Mouse (Mus musculus): ENCODE measurements around the gene Trpm8. TPM values are rescaled to one million over a fixed set of nuclear protein-coding genes. Genes with fewer than 3 reads are reported as not detected.

The Trpm8 gene
- polyA plus RNA-seq, 1 experiment from 2014 or later: not detected

DNA sequence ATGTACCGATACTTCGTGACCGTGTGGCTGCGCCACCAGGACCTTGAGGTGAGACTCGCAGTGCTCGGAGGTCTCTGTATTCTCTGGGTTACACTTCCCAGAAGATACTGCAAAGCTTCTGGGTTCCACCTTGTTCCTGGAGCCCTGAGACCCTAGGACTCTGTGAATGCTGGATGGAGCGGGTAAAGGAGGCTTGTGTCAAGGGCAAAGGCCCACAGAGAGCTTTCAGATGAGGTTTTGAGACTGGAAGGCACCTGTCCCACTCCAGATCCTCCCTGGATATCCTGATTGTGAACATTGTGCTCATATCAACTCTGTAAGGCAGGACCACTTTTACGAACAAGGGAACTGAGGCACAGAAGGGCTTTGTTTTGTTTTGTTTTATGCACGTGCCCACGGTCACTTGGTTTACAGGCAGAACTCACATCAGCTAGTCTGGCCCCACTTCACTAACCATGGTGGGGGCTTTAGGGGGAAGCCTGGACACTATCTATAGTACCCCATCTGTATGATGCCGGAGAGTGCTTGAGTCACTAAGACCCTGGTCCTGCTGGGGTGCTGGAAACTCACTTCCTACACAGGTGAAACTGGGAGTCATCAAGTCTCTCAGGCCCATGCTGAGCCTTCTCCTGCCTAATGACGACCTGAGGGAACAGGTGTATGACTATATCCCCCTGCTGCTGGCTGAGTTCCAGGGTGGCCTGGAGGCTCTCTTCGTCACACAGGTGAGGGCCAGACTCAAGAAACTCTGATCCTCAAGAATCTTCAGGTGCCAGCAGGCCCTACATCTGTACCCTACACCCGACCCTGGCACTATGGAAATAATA lies 43.8 kb upstream of the Trpm8 start:
- no peak for DNase-seq (ENCODE audit: low spot score)
- Histone ChIP-seq H3K4me1 (replicated peaks; ENCODE audit: control insufficient read depth, insufficient read depth, low read length) (no peaks in the 10 kb centered on the region), H3K27ac (ENCODE audit: low read depth, low read length) (no peak overlapping the region), H3K27me3 (ENCODE audit: control insufficient read depth, insufficient read depth, low read length) (no peaks in the 10 kb centered on the region), H3K4me2 (ENCODE audit: low read depth, low read length, severe bottlenecking) (no peak overlapping the region), H3K9me3 (ENCODE audit: control insufficient read depth, low read length) (peaks cover 96% of the 10 kb centered on the region), H3K4me3 (ENCODE audit: low read depth, low read length) (no peak overlapping the region), H3K9ac (ENCODE audit: low read length) (no peak overlapping the region), H3K36me3 (ENCODE audit: control insufficient read depth, insufficient read depth, low read length) (no peaks in the 10 kb centered on the region)
- WGBS: 71% methylated on average over 14 of the region's 14 CpGs
- no peak for ATAC-seq (replicated peaks; ENCODE audit: low FRiP score)

DNA sequence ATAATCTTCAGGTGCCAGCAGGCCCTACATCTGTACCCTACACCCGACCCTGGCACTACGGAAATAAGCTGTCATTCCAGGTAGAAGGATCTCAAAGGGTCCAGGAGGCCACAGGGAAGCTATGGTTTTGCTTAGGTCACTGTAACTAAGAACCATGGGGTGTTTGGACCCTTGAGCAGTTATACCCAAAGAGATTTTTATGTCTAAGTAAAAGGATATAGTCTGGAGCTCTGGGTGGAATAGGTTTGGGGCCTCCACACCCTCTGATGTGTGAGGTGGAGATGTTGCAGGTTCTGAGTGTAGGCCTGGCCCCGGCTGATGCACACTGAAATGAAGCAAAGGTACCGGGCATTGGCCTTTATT lies 43.2 kb upstream of the Trpm8 start:
- DNase-seq (ENCODE audit: low spot score) (no peak), ATAC-seq (replicated peaks; ENCODE audit: low FRiP score) (no peak)
- Histone ChIP-seq H3K9ac (ENCODE audit: low read length) (no peak overlapping the region), H3K4me3 (ENCODE audit: low read depth, low read length) (no peak overlapping the region), H3K4me2 (ENCODE audit: low read depth, low read length, severe bottlenecking) (no peak overlapping the region), H3K36me3 (ENCODE audit: control insufficient read depth, insufficient read depth, low read length) (no peaks in the 10 kb centered on the region), H3K27ac (ENCODE audit: low read depth, low read length) (no peak overlapping the region), H3K27me3 (ENCODE audit: control insufficient read depth, insufficient read depth, low read length) (no peaks in the 10 kb centered on the region), H3K4me1 (replicated peaks; ENCODE audit: control insufficient read depth, insufficient read depth, low read length) (no peaks in the 10 kb centered on the region), H3K9me3 (ENCODE audit: control insufficient read depth, low read length) (peaks cover 96% of the 10 kb centered on the region)
- WGBS: 64% methylated on average over 4 of the region's 4 CpGs

DNA sequence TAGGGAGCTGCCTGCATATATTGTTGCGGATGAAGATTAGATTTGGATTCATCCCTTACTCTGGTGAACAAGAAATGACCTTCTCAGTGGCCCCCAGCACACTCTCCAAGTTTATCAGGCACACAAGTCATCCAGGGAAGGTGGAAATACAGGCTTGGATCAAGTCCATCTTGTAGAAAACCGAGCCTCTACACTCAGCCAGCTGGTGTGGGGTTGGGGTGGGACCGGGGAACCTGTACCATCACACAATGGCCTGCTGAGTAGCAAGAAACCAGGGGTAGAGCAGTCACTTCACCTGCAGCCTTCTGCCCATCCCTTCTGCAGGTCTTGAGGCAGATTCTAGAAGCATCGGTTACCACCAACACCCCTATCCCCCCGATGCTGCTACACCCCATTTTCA lies 42.8 kb upstream of the Trpm8 start:
- 47% methylated on average over 5 of the region's 5 CpGs for WGBS
- H3K27ac ChIP-seq (ENCODE audit: low read depth, low read length): no peak overlapping the region
- no peaks in the 10 kb centered on the region for H3K27me3 ChIP-seq (ENCODE audit: control insufficient read depth, insufficient read depth, low read length)
- peaks cover 96% of the 10 kb centered on the region for H3K9me3 ChIP-seq (ENCODE audit: control insufficient read depth, low read length)
- no peak for ATAC-seq (replicated peaks; ENCODE audit: low FRiP score)
- H3K4me1 ChIP-seq (replicated peaks; ENCODE audit: control insufficient read depth, insufficient read depth, low read length): no peaks in the 10 kb centered on the region
- H3K36me3 ChIP-seq (ENCODE audit: control insufficient read depth, insufficient read depth, low read length): no peaks in the 10 kb centered on the region
- H3K4me3 ChIP-seq (ENCODE audit: low read depth, low read length): no peak overlapping the region
- H3K4me2 ChIP-seq (ENCODE audit: low read depth, low read length, severe bottlenecking): no peak overlapping the region
- H3K9ac ChIP-seq (ENCODE audit: low read length): no peak overlapping the region
- DNase-seq (ENCODE audit: low spot score): no peak

DNA sequence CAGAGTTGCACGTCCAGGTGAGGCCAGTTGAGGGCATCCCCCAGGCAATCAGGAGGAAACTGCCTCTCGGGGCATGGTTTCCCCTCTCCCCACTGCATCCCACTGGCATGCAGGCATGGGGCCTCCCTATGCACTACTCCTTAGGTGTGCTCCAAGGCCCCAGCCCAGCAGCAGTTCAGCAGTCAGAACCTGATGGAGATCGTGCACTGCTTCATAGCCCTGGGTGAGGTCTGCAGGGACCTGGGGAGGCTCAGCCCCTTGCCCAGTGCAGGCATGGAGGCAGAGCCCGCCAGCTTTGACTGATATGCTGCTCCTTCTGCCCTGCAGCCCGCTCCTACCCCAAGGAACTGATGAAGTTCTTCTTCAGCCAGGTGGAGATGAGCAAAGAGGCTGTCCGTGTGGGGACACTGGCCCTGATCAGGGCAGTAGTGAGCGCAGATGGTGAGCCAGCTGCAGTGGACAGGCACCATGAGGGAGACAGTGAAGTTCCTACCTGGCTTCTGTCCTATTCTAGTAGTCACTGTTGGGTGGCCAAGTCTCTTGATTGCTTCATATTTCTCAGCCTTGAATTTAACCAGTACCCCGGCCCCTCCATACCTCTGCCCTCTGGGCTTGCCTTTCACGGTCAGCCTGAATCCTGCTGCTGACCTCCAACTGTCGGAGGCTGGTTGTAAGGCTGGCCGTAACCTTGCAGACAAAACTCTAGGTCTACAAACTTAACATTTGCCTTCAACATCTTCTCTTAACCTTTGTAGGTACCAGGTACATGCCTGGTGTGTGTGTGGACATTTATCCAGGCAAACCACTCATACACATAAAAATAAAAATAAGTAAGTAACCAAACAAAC lies 42.2 kb upstream of the Trpm8 start:
- H3K9ac ChIP-seq (ENCODE audit: low read length): no peak overlapping the region
- no peak overlapping the region for H3K4me2 ChIP-seq (ENCODE audit: low read depth, low read length, severe bottlenecking)
- no peaks in the 10 kb centered on the region for H3K36me3 ChIP-seq (ENCODE audit: control insufficient read depth, insufficient read depth, low read length)
- peaks cover 96% of the 10 kb centered on the region for H3K9me3 ChIP-seq (ENCODE audit: control insufficient read depth, low read length)
- no peak overlapping the region for H3K4me3 ChIP-seq (ENCODE audit: low read depth, low read length)
- no peak for ATAC-seq (replicated peaks; ENCODE audit: low FRiP score)
- WGBS: 67% methylated on average over 11 of the region's 11 CpGs
- H3K27ac ChIP-seq (ENCODE audit: low read depth, low read length): no peak overlapping the region
- no peaks in the 10 kb centered on the region for H3K27me3 ChIP-seq (ENCODE audit: control insufficient read depth, insufficient read depth, low read length)
- no peaks in the 10 kb centered on the region for H3K4me1 ChIP-seq (replicated peaks; ENCODE audit: control insufficient read depth, insufficient read depth, low read length)
- no peak for DNase-seq (ENCODE audit: low spot score)

DNA sequence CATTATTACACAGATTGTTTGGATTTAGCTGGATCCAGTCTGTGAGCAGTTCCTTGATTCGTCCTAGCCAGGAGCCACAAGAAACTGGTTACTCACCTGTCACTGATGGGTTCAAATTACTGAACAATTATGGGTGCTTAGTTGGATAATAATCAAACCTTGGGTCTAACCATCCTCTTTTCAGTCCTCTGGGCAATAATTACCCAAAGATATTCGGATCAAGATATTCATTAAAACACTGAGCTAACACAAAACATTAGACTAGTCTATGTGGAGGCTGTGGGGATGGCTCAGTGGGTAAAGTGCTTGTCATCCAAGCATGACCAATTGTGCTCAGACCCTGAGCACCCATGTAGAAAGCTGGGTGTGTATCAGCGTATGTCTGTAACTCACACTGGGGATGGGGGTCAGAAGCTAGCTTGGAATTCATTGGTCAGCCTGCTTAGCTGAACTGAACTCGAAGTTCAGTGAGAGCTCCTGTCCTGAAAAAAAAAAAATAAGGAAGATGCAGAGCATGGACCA lies 41.5 kb upstream of the Trpm8 start:
- DNase-seq (ENCODE audit: low spot score) (no peak), ATAC-seq (replicated peaks; ENCODE audit: low FRiP score) (no peak)
- Histone ChIP-seq H3K4me1 (replicated peaks; ENCODE audit: control insufficient read depth, insufficient read depth, low read length) (no peaks in the 10 kb centered on the region), H3K9me3 (ENCODE audit: control insufficient read depth, low read length) (peaks cover 96% of the 10 kb centered on the region), H3K4me2 (ENCODE audit: low read depth, low read length, severe bottlenecking) (no peak overlapping the region), H3K36me3 (ENCODE audit: control insufficient read depth, insufficient read depth, low read length) (no peaks in the 10 kb centered on the region), H3K9ac (ENCODE audit: low read length) (no peak overlapping the region), H3K4me3 (ENCODE audit: low read depth, low read length) (no peak overlapping the region), H3K27ac (ENCODE audit: low read depth, low read length) (no peak overlapping the region), H3K27me3 (ENCODE audit: control insufficient read depth, insufficient read depth, low read length) (no peaks in the 10 kb centered on the region)
- 69% methylated on average over 4 of the region's 4 CpGs for WGBS

DNA sequence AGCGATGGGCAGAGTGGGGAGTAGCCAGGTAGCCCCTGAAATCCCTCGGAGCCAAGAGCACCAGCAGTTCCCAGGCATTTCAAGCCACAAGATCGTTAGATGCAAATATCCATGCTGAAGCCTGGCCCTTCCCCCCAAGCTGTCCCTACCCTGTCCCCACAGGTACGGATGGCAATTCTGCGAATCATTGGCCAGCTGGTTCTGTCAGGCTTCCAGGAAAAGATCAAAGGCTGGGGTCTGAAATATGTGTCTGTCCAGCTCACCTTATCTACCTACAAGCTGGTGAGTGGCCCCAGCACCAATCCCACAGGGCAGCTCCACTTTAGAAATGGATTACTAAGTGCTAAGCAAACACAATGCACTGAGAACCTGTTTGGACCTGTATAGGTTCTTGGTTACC lies 40.1 kb upstream of the Trpm8 start:
- H3K4me2 ChIP-seq (ENCODE audit: low read depth, low read length, severe bottlenecking): no peak overlapping the region
- ATAC-seq (replicated peaks; ENCODE audit: low FRiP score): no peak
- 80% methylated on average over 5 of the region's 5 CpGs for WGBS

DNA sequence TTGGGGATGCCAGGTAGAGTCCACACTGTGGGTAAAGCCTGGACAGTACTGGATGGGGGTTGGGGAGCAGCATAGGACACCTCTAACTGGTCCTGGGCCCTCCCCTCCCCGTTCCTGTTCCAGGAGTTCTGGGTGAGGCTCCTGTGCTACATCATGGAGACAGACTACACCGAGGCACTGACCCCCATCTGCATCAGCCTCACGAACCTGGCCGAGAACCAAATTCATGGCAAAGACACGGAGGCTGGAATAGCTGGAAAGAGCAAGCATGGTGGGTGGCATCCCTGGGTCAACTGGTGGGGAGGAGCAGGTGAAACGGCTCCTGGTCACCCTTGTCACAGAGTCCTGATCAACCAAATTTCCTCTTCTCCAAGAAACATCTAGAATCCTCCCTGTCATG lies 38.7 kb upstream of the Trpm8 start:
- 76% methylated on average over 6 of the region's 6 CpGs for WGBS
- no peak overlapping the region for H3K4me3 ChIP-seq (ENCODE audit: low read depth, low read length)
- no peak overlapping the region for H3K27ac ChIP-seq (ENCODE audit: low read depth, low read length)
- H3K27me3 ChIP-seq (ENCODE audit: control insufficient read depth, insufficient read depth, low read length): no peaks in the 10 kb centered on the region
- H3K9me3 ChIP-seq (ENCODE audit: control insufficient read depth, low read length): peaks cover 92% of the 10 kb centered on the region
- no peaks in the 10 kb centered on the region for H3K36me3 ChIP-seq (ENCODE audit: control insufficient read depth, insufficient read depth, low read length)
- H3K4me1 ChIP-seq (replicated peaks; ENCODE audit: control insufficient read depth, insufficient read depth, low read length): no peaks in the 10 kb centered on the region
- H3K4me2 ChIP-seq (ENCODE audit: low read depth, low read length, severe bottlenecking): no peak overlapping the region
- DNase-seq (ENCODE audit: low spot score) (no peak), ATAC-seq (replicated peaks; ENCODE audit: low FRiP score) (no peak)
- H3K9ac ChIP-seq (ENCODE audit: low read length): no peak overlapping the region

More for the DNA sequence above, 40.1 kb upstream of the Trpm8 start:
- Histone ChIP-seq H3K27ac (ENCODE audit: low read depth, low read length) (no peak overlapping the region), H3K27me3 (ENCODE audit: control insufficient read depth, insufficient read depth, low read length) (no peaks in the 10 kb centered on the region), H3K9me3 (ENCODE audit: control insufficient read depth, low read length) (peaks cover 93% of the 10 kb centered on the region), H3K9ac (ENCODE audit: low read length) (no peak overlapping the region), H3K36me3 (ENCODE audit: control insufficient read depth, insufficient read depth, low read length) (no peaks in the 10 kb centered on the region), H3K4me1 (replicated peaks; ENCODE audit: control insufficient read depth, insufficient read depth, low read length) (no peaks in the 10 kb centered on the region), H3K4me3 (ENCODE audit: low read depth, low read length) (no peak overlapping the region)
- no peak for DNase-seq (ENCODE audit: low spot score)

DNA sequence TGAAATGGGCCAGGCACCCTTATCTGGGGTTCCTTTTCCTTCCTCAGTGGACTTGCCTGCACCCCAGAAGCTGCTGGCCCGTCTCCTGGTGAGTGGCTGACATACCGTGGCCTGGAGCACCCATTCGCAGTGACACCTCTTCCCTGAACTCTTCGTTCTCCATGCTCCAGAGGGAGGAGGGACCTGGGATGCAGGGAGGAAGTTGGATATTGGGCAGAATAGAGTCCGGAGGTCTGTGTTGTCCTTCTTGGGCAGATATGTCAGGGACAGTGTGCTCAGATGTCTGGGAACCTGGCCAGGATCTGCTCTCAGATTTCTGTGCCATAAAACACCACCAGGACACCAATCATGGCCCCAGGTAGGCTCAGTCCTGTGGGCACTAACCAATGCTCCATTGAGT lies 37.4 kb upstream of the Trpm8 start:
- H3K27ac ChIP-seq (ENCODE audit: low read depth, low read length): no peak overlapping the region
- H3K36me3 ChIP-seq (ENCODE audit: control insufficient read depth, insufficient read depth, low read length): no peaks in the 10 kb centered on the region
- no peak overlapping the region for H3K4me2 ChIP-seq (ENCODE audit: low read depth, low read length, severe bottlenecking)
- DNase-seq (ENCODE audit: low spot score) (no peak), ATAC-seq (replicated peaks; ENCODE audit: low FRiP score) (no peak)
- no peak overlapping the region for H3K9ac ChIP-seq (ENCODE audit: low read length)
- 74% methylated on average over 5 of the region's 5 CpGs for WGBS
- no peak overlapping the region for H3K4me3 ChIP-seq (ENCODE audit: low read depth, low read length)
- no peaks in the 10 kb centered on the region for H3K27me3 ChIP-seq (ENCODE audit: control insufficient read depth, insufficient read depth, low read length)
- no peaks in the 10 kb centered on the region for H3K4me1 ChIP-seq (replicated peaks; ENCODE audit: control insufficient read depth, insufficient read depth, low read length)
- peaks cover 92% of the 10 kb centered on the region for H3K9me3 ChIP-seq (ENCODE audit: control insufficient read depth, low read length)

Measured in forebrain, embryonic 11.5 days (tissue).